Mouse (Mus musculus) embryonic facial prominence, embryonic 15.5 days (tissue): ENCODE results near the gene Slc25a25. TPM values are rescaled to one million over a fixed set of nuclear protein-coding genes. Genes with fewer than 3 reads are reported as not detected.
A peak's percentile ranks its signal among the peaks of the same experiment; 100 is the strongest.

ENCODE experiments used
- ATAC-seq: fragments of 200-750 bp; cut with Nextera tagmentation; 2 replicates; pipeline ENCODE4 v1.8.0; 2017; ENCODE audit warnings: low read depth, moderate TSS enrichment; ENCODE audit not compliant: insufficient number of reproducible peaks, low FRiP score, low TSS enrichment
- H3K27ac ChIP-seq: fragments of 300-500 bp; sonication (generic); replicated peaks from 2 replicates; pipeline ENCODE4 v1.5.1; 2015; ENCODE audit warnings: mild to moderate bottlenecking, inconsistent platforms
- H3K27me3 ChIP-seq: fragments of 300-500 bp; sonication (generic); 2 replicates; pipeline ENCODE4 v1.6.1; 2015; ENCODE audit warnings: inconsistent platforms
- H3K36me3 ChIP-seq: fragments of 300-500 bp; sonication (generic); 2 replicates; pipeline ENCODE4 v1.6.1; 2015; ENCODE audit warnings: mild to moderate bottlenecking, inconsistent platforms
- H3K4me1 ChIP-seq: fragments of 300-500 bp; sonication (generic); 2 replicates; pipeline ENCODE4 v1.6.1; 2015; ENCODE audit warnings: inconsistent platforms
- H3K4me2 ChIP-seq: fragments of 300-500 bp; sonication (generic); replicated peaks from 2 replicates; pipeline ENCODE4 v1.6.1; 2015; ENCODE audit warnings: mild to moderate bottlenecking, inconsistent platforms
- H3K4me3 ChIP-seq: fragments of 300-500 bp; sonication (generic); replicated peaks from 2 replicates; pipeline ENCODE4 v1.5.1; 2015; ENCODE audit warnings: mild to moderate bottlenecking, inconsistent platforms
- H3K9ac ChIP-seq: fragments of 300-500 bp; sonication (generic); 2 replicates; pipeline ENCODE4 v1.6.1; 2015; ENCODE audit warnings: inconsistent platforms
- H3K9me3 ChIP-seq: fragments of 300-500 bp; sonication (generic); replicated peaks from 2 replicates; pipeline ENCODE4 v1.6.1; 2016; ENCODE audit warnings: inconsistent platforms
- WGBS: fragments of 180-500 bp; shearing (Covaris S2); methylation state at CpG from one replicate; pipeline ENCODE4 v1.1.7; 2015; 5-methylcytosine and 5-hydroxymethylcytosine counted together
- polyA plus RNA-seq: library from polyadenylated mRNA; unstranded; fragments of >200 nt; fragmentation: Nextera tagmentation; extraction: Ambion mirVana; gene quantifications from 2 replicates; pipeline ENCODE4 v1.2.1, GENCODE M21; 2015

Slc25a25 gene
- polyA plus RNA-seq, 1 experiment from 2014 or later: 22.1 TPM

DNA sequence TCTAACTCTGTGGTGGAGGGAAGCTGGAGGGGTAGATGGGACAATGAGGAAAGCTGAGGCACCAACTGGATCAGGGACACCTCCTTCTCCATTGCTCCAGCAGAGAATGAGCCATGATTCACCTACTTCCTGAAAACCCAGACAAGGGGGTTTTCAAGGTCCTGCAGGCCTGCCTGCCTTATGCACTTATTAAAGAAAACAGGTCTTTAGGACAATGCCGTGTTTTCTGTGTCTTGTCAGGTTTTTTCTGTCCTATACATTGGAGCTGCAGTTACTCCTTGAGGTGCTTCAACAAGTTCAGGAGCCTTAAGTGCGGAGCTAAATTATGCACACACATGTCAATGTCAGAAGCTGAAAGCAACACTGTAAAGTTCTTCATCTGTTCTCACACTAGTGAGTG lies 9.7 kb downstream of the Slc25a25 start:
- Histone ChIP-seq H3K36me3 (no peaks in the 10 kb centered on the region), H3K9me3 (no peaks in the 10 kb centered on the region), H3K4me1 (peaks cover 35% of the 10 kb centered on the region), H3K4me3 (no peak overlapping the region), H3K27me3 (no peaks in the 10 kb centered on the region), H3K4me2 (no peak overlapping the region), H3K27ac (no peak overlapping the region), H3K9ac (no peak overlapping the region)
- no peak for ATAC-seq
- WGBS: 91% methylated on average over 2 of the region's 2 CpGs

DNA sequence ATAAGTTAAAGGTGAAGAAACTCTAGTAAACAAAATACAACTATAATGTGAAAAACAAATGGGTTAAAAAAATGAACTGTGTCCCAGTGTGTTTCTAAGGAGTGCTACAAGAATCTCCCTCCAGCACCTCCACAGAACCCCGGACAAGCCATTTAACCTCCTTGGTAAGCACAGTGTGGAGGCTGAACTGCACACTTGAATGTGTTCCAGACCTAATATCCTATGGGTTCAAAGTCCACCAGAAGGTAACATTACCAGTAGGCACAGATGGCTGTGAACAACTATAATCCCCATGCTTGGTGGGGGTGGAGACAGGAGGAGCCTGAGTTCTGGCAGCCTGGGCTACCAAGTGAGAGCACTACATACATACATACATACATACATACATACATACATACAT lies 10.6 kb downstream of the Slc25a25 start:
- H3K27ac ChIP-seq: no peak overlapping the region
- H3K4me2 ChIP-seq: no peak overlapping the region
- H3K4me3 ChIP-seq: no peak overlapping the region
- no peaks in the 10 kb centered on the region for H3K9me3 ChIP-seq
- H3K9ac ChIP-seq: no peak overlapping the region
- no peaks in the 10 kb centered on the region for H3K36me3 ChIP-seq
- H3K27me3 ChIP-seq: no peaks in the 10 kb centered on the region
- no peak for ATAC-seq
- peaks cover 34% of the 10 kb centered on the region for H3K4me1 ChIP-seq
- 67% methylated on average over 1 of the region's 1 CpGs for WGBS

DNA sequence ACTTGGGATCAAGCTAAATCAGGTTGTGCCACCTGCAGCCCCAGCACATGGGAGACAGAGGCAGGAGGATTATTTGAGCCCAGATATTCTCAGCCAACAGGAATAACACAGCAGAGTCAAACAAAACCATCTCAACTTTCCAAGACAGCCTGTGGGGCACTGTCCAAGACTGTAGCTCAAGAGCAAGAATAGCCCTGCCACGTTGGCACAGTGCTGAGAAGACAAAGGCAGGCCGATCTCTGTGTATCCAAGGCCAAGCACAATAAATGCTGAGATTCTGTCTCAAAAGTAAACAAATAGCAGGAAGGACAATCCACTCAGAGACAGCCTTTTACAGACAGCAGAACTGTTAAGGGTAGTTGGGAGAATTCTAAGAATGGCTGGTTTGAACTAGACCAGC lies 11.1 kb downstream of the Slc25a25 start:
- Histone ChIP-seq H3K27me3 (no peaks in the 10 kb centered on the region), H3K9ac (no peak overlapping the region), H3K27ac (peak overlapping the region; percentile 63), H3K4me3 (no peak overlapping the region), H3K4me2 (no peak overlapping the region), H3K4me1 (peaks cover 34% of the 10 kb centered on the region), H3K36me3 (no peaks in the 10 kb centered on the region), H3K9me3 (no peaks in the 10 kb centered on the region)
- ATAC-seq: no peak
- WGBS: 66% methylated on average over 2 of the region's 2 CpGs

DNA sequence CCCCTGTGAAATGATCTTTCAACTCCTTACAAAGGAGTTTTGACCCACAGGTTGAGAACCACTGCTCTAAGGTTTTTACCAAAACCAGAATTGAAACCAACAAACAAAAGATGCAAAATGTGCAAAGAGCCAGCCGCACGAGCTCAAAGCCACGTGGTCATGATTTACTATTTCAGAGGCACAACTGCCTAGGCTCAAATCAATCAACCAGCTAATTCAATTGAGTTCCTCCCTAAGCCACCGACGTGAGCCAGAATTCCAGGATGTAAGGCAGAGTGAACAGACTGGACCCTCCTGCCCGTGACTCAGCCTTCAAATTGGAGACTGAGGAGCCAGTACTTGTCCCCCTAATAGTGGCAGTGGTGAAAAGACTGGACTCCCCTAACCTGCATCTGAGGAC lies 12.1 kb downstream of the Slc25a25 start:
- no peaks in the 10 kb centered on the region for H3K36me3 ChIP-seq
- H3K9me3 ChIP-seq: no peaks in the 10 kb centered on the region
- no peak for ATAC-seq
- H3K9ac ChIP-seq: no peak overlapping the region
- no peaks in the 10 kb centered on the region for H3K27me3 ChIP-seq
- WGBS: 41% methylated on average over 6 of the region's 6 CpGs
- H3K4me1 ChIP-seq: peaks cover 34% of the 10 kb centered on the region
- H3K27ac ChIP-seq: 0 out of 2 replicates have a peak overlapping the region, but pooled peaks have one; percentile 28
- no peak overlapping the region for H3K4me2 ChIP-seq
- no peak overlapping the region for H3K4me3 ChIP-seq

DNA sequence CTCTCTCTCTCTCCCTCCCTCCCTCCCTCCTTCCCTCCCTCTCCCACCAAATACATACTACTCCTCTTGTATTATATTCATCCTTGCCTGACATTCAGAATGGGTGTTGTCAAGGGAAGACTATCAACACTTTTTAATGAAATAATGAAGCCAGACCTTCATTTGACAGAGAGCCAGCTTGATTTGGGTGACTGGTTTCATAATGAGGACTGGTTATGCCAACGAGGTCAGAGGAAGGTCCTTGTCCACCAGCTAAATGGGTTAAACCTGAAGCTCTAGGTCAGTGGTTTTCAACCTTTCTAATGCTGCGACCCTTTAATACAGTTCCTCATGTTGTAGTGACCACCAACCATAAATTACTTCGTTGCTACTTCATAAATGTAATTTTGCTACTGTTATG lies 12.5 kb downstream of the Slc25a25 start:
- 82% methylated on average over 3 of the region's 3 CpGs for WGBS
- Histone ChIP-seq H3K4me2 (no peak overlapping the region), H3K9ac (no peak overlapping the region), H3K4me3 (no peak overlapping the region), H3K9me3 (no peaks in the 10 kb centered on the region), H3K27ac (no peak overlapping the region), H3K27me3 (no peaks in the 10 kb centered on the region), H3K4me1 (peaks cover 34% of the 10 kb centered on the region), H3K36me3 (no peaks in the 10 kb centered on the region)
- no peak for ATAC-seq

DNA sequence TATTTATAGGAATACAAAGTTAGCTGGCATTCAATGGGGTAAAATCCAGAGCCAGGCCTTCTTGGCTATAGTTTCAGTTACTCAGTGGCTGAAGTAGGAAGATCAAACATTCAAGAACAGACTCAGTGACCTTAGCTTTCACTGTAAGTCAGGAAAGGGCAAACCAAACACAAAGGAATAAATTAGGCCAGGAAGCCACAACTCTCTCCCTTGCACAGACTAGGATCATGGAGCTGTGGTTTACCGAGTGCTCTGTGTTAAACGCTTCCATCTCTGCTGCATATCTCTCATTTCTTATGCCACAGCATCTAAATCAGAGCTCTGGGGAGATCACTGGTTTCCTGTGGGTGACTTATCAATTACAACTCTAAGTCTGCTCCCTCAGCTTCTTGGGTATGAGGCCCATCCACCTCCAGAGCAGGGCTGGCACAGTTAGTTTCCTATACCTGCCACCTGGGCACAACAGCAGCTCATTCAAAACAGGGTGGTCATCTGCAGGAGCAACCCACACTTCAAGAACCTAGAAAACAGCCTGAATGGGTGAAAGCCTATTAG lies 13.6 kb downstream of the Slc25a25 start:
- 58% methylated on average over 2 of the region's 2 CpGs for WGBS
- no peak overlapping the region for H3K4me2 ChIP-seq
- no peak overlapping the region for H3K4me3 ChIP-seq
- H3K36me3 ChIP-seq: no peaks in the 10 kb centered on the region
- H3K27me3 ChIP-seq: no peaks in the 10 kb centered on the region
- no peak overlapping the region for H3K9ac ChIP-seq
- peak overlapping the region; percentile 36 for H3K27ac ChIP-seq
- no peaks in the 10 kb centered on the region for H3K9me3 ChIP-seq
- no peak for ATAC-seq
- H3K4me1 ChIP-seq: peaks cover 34% of the 10 kb centered on the region

DNA sequence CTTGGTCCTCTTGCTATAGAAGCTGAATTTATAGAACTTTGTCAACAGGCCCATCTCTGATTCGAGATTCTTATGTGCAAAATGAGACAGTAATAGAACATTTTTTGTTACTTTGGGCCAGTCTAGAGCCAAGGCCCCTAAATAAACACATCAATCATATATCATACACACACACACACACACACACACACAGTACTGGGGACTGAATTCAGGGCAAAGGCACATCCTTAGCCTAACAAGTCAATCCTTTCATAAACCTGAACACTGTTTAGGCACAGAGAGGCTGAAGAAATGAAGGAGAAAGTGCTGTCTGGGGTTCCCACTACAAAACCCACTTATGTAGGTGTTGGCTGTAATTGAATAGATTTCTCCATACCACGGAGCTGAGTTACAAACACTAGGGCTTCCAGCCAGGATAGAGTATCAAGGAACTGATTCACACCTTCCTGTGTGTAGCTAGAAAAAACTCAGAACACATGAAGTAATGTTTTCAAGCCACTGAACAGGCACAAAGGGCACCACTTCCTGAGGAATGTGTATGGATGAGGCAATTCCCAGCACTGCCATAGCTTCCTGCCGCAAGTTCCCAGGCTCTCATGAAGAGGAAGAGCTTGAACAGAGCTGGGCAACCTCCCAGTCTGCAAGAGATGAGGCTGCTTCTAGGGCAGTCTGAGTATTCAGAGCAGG lies 14.4 kb downstream of the Slc25a25 start:
- Histone ChIP-seq H3K27me3 (no peaks in the 10 kb centered on the region), H3K4me1 (peaks cover 34% of the 10 kb centered on the region), H3K9me3 (no peaks in the 10 kb centered on the region), H3K4me2 (no peak overlapping the region), H3K36me3 (no peaks in the 10 kb centered on the region), H3K9ac (no peak overlapping the region), H3K4me3 (no peak overlapping the region), H3K27ac (peak overlapping the region; percentile 36)
- WGBS: 51% methylated on average over 3 of the region's 3 CpGs
- ATAC-seq: no peak

DNA sequence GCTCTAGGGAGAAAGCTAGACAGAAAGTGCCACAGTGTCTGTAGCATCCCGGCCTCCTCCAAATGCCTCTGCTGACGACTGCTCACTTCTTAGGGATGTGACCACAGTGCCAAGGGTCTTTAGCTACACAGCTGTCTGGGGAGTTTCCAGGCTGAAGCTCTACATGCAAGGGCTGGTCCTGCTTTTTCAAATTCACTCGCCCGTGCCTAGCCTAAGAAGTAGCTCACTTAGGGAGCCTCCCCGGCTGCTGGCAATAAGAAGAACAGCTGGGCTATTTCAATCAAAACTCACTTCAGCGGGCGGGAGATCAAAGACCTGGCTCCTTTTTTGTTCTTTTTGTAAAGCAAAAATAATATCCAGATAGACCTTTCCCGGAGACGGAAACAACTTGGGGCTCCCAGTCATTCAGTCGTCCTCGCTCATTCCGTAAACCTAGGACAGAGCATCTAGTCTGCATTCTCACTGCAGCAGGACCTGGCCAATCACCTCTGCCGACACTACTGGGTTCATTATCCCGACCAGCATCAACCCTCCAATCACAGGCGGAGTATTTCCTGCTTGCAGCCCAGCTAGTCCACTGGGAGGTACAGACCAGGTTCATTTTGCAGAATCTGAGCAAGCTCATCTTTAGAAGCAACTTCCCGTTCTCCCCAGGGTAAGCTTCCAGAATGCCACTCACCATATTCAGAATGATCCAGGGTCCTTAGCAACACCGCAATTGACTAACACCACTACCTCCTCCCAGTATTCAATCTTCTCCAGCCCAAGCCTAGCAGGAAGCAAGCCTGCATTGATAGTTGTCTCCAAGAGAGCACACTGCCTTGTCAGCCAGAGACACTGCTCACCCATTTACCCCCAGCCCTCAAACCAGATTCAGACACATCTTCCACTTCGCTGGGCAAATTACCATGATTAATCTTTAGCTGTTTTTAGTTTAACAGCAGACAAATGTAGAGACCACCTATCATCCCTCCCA lies 20.3 kb downstream of the Slc25a25 start:
- Histone ChIP-seq H3K27ac (peak overlapping the region; percentile 87), H3K4me3 (peak overlapping the region; percentile 44), H3K9ac (peak overlapping the region; percentile 27), H3K9me3 (no peaks in the 10 kb centered on the region), H3K4me2 (peak overlapping the region; percentile 59), H3K4me1 (peaks cover 49% of the 10 kb centered on the region), H3K27me3 (no peaks in the 10 kb centered on the region), H3K36me3 (no peaks in the 10 kb centered on the region)
- 6% methylated on average over 18 of the region's 18 CpGs for WGBS
- ATAC-seq: peak; percentile 89

DNA sequence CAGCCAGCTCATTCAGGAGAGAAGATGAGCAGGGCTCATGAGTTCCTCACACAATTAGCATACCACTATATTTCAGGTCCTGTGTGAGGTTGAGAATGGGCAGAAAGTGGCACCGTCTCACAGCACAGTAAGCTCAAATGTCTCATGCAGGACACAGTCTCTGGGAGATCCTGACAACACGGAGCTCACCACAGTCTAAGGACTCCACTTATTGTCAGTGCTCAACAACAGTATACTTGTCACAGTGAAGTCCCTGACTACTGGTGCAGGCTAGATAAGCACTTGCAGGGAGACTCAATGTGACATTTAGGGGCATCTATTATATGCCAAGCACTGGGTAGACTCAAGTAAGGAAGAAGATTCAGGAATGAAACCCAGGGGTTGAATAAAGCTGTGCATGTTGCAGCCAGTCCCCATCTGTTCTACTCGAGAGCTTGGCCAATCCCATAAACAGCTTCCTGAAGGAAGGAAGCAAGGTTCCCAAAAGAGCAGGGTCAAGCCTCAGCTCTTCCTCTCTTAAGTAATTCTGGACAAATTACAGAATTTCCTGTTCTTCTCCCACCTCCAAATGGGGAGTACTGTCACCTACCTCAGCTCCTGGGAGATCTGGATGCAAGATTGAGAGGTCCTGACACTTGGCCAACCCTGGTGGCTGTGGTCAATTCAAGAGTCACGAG lies 21.9 kb downstream of the Slc25a25 start:
- H3K4me1 ChIP-seq: peaks cover 64% of the 10 kb centered on the region
- no peaks in the 10 kb centered on the region for H3K27me3 ChIP-seq
- H3K4me2 ChIP-seq: peak overlapping the region; percentile 28; the same call in 1 of the 2 replicates
- no peak for ATAC-seq
- no peak overlapping the region for H3K4me3 ChIP-seq
- no peaks in the 10 kb centered on the region for H3K36me3 ChIP-seq
- peak overlapping the region; percentile 84 for H3K27ac ChIP-seq
- WGBS: 71% methylated on average over 4 of the region's 4 CpGs
- no peak overlapping the region for H3K9ac ChIP-seq
- no peaks in the 10 kb centered on the region for H3K9me3 ChIP-seq

DNA sequence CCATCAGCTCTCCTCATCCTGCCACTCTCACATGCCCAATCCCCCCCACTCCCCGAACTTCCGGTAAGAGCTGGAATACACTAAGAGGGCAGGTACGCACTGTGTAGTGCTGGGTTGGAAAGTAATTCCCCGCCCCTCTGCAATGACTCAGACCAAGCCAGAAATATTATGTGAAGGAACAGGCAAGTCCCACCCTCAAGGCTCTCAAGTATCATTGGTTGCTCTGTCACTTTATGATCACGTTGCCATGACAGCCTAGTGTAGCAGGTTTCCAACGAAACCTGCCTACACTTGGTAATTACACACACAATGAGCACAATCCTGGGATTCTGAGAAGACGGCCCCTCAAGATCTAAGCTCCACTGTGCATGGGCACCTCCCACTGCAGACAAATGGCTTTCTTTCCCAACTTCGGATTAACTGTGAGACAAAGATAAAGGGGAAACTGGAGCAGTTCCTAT lies 23.0 kb downstream of the Slc25a25 start:
- Histone ChIP-seq H3K9ac (peak overlapping the region; percentile 15; the same call in 1 of the 2 replicates), H3K4me2 (peak overlapping the region; percentile 28), H3K4me3 (peak overlapping the region; percentile 13; the same call in 1 of the 2 replicates), H3K27me3 (no peaks in the 10 kb centered on the region), H3K9me3 (no peaks in the 10 kb centered on the region), H3K27ac (peak overlapping the region; percentile 84), H3K36me3 (no peaks in the 10 kb centered on the region), H3K4me1 (peaks cover 74% of the 10 kb centered on the region)
- 42% methylated on average over 8 of the region's 8 CpGs for WGBS
- ATAC-seq: peak; percentile 73

DNA sequence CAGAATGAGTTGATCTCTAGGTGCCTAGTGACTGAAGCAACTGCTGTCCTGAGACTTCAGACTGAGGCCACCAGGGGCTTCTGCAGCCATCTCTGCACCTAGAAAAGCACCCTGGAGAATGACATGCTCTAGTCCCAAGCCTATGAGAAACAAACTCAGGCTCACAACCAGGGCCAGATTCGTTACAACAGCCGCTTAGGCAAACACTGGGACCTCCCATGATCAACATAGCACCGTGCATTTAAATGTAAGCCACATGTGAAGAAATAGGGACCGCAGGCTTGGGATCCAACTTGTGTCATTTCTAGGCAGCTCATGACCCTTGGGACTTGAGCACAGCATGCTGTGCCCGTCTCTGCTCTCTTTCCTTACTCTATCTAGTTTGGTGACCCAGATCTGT lies 23.5 kb downstream of the Slc25a25 start:
- H3K9me3 ChIP-seq: no peaks in the 10 kb centered on the region
- no peak overlapping the region for H3K4me3 ChIP-seq
- H3K4me1 ChIP-seq: peaks cover 80% of the 10 kb centered on the region
- H3K4me2 ChIP-seq: peak overlapping the region; percentile 28; the same call in 1 of the 2 replicates
- H3K36me3 ChIP-seq: no peaks in the 10 kb centered on the region
- H3K9ac ChIP-seq: no peak overlapping the region
- WGBS: 50% methylated on average over 5 of the region's 5 CpGs
- H3K27me3 ChIP-seq: no peaks in the 10 kb centered on the region
- no peak for ATAC-seq
- peak overlapping the region; percentile 84 for H3K27ac ChIP-seq
